Mouse (Mus musculus): ENCODE results near the gene Shisa5.

DNA sequence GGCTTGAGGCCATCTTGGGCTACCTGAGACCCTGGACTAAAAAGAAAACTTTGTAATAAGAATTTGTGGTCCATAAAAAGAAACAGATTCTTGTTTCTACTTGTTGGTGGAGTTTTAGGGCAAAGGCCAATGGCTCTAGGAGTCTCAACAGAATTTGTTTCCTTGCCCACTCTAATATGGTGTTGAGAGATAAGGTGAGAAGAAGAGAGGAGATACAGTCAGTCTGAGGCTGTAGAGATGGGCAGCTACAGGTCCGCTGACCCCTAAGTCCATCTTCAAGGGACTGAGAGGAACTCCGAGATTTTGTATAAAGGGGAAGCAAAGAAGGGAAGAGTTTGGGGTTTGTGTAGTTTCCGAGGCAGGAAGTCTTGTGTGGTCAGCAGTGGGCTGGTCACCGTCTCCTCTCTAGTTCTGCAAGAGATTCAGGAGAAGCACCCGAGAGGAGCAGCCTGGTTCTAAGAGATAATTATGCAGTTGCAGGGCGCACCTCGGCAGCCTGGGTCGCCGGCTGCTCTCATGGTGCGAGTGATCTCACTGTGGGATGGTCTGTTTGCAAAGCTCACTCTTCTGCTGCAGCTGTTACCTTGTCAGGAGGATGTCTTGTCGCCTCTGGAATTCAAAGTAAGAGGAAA lies 21.3 kb upstream of the Shisa5 start:
- TF ChIP-seq CTCF (IDR thresholded peaks at IDR 0.05) (no peak), EP300 (IDR thresholded peaks at IDR 0.05) (no peak)
